Mouse (Mus musculus) heart, postnatal 0 days (tissue): ENCODE measurements around the gene Rgs11.

Experiments used
- CTCF ChIP-seq: IDR thresholded peaks from 2 replicates; pipeline ENCODE4 v1.5.1; 2016; ENCODE audit warnings: antibody characterized with exemption, control low read depth, low read depth
- EP300 ChIP-seq: IDR thresholded peaks from 2 replicates; pipeline ENCODE4 v1.6.1; 2016; ENCODE audit warnings: antibody characterized with exemption, low read depth

- TF ChIP-seq CTCF (no peak), EP300 (no peak)
These were observed 753 bp upstream of the Rgs11 start for GRCm38 (mm10) chr17:26201998-26202397.
